Mouse (Mus musculus) heart, postnatal 0 days (tissue): ENCODE measurements around the gene Mturn.

Source experiments
- CTCF ChIP-seq: IDR thresholded peaks from 2 replicates; pipeline ENCODE4 v1.5.1; 2016; ENCODE audit warnings: antibody characterized with exemption, control low read depth, low read depth
- EP300 ChIP-seq: IDR thresholded peaks from 2 replicates; pipeline ENCODE4 v1.6.1; 2016; ENCODE audit warnings: antibody characterized with exemption, low read depth

DNA sequence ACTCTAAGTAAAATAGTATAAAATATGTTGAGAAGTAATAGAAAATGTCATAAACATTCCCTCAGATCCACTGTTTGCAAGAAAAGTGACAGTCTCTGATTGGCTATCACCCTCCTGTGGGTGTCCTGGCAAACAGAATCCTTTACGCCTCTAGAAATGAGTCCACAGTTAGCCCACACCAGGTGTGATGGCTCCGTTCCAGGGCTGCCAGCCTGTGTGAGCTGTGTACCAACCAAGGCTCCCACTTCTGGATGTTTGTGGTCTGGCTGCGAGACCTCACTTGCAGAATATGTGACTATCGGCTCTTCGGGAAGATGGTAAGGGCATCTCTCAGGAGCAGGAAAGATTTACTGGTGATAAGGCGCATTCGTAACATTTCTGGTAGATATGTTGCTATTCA, 67.6 kb downstream of the Mturn start:
- TF ChIP-seq EP300 (no peak), CTCF (no peak)
